In the genomic region with DNA sequence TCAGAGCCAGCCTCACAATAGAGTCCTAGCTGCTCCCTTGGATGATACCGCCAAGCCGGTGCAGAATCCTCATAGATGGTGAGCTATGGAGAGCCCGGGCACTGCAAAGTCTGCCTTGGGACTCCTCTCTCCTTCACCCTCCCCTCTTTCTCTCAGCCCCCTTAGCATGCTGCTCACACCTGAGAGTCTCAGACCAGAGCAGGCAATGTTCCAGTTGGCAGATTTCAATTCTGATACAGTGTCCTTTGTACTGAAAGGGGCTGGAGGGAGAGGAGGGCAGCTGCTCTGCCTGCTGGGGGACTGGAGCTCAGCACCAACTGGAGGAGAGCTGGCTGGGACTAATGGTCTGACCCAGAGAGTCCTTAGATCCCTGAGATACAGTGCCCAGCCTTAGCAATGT, we compare ENCODE assay signal across 28 mouse cellular contexts.
DNase-seq lines count a peak whose midpoint lies in the region; ATAC-seq and TF ChIP-seq lines count a peak whose summit lies in the region.
"Had no signal": no experiment of that assay in that cellular context is flagged by ENCODE, and none has a peak within 500 bp of the region (broad histone marks: within the 10 kb centered on the region; RNA-seq: fewer than 3 reads in every experiment).

No protein-coding gene starts in this region.

- H3K27me3 ChIP-seq in hindbrain, embryonic 13.5 days, result no peaks in the 10 kb centered on the region
- H3K27me3 ChIP-seq in hindbrain, embryonic 12.5 days, result no peaks in the 10 kb centered on the region
- H3K27me3 ChIP-seq in midbrain, embryonic 13.5 days, result no peaks in the 10 kb centered on the region
- H3K27me3 ChIP-seq in midbrain, embryonic 15.5 days (replicated peaks), result no peaks in the 10 kb centered on the region
- H3K27me3 ChIP-seq in hindbrain, postnatal 0 days (ENCODE audit: insufficient read depth, low read length), result no peaks in the 10 kb centered on the region
- H3K27me3 ChIP-seq: CH12.LX; embryonic facial prominence, embryonic 12.5 days; embryonic facial prominence, embryonic 15.5 days; forebrain, embryonic 12.5 days; forebrain, embryonic 15.5 days; heart, embryonic 12.5 days; heart, embryonic 15.5 days; Patski had no signal

- no peak for TF ChIP-seq CTCF in brain, embryonic 14.5 days (IDR thresholded peaks at IDR 0.05; ENCODE audit: borderline replicate concordance, extremely low read depth, insufficient read depth, insufficient read length)
- TF ChIP-seq CTCF in hindbrain, postnatal 0 days (IDR thresholded peaks at IDR 0.05; ENCODE audit: low read depth), result no peak

- H3K9ac ChIP-seq in hindbrain, embryonic 13.5 days, result no peak overlapping the region
- no peak overlapping the region for H3K9ac ChIP-seq in hindbrain, embryonic 12.5 days
- H3K9ac ChIP-seq in midbrain, embryonic 13.5 days (replicated peaks), result no peak overlapping the region
- H3K9ac ChIP-seq in midbrain, embryonic 15.5 days, result no peak overlapping the region
- H3K9ac ChIP-seq in hindbrain, postnatal 0 days (replicated peaks; ENCODE audit: low read length), result no peak overlapping the region
- H3K9ac ChIP-seq: embryonic facial prominence, embryonic 12.5 days; embryonic facial prominence, embryonic 15.5 days; forebrain, embryonic 12.5 days; forebrain, embryonic 15.5 days; heart, embryonic 12.5 days; heart, embryonic 15.5 days had no signal

- H3K4me3 ChIP-seq in hindbrain, embryonic 13.5 days, result no peak overlapping the region
- no peak overlapping the region for H3K4me3 ChIP-seq in hindbrain, embryonic 12.5 days
- H3K4me3 ChIP-seq in midbrain, embryonic 13.5 days (replicated peaks), result no peak overlapping the region
- H3K4me3 ChIP-seq in midbrain, embryonic 15.5 days, result no peak overlapping the region
- no peak overlapping the region for H3K4me3 ChIP-seq in hindbrain, postnatal 0 days (ENCODE audit: low read length)
- H3K4me3 ChIP-seq: embryonic facial prominence, embryonic 12.5 days; embryonic facial prominence, embryonic 15.5 days; forebrain, embryonic 12.5 days; forebrain, embryonic 15.5 days; heart, embryonic 12.5 days; heart, embryonic 15.5 days had no signal

- no peak for TF ChIP-seq POLR2A in brain, embryonic 14.5 days (IDR thresholded peaks at IDR 0.05; ENCODE audit: borderline replicate concordance, extremely low read depth, insufficient read depth, insufficient read length, poor library complexity, severe bottlenecking)

- DNase-seq in brain, embryonic 14.5 days (ENCODE audit: low read depth), result peak; percentile 59
- peak; percentile 60 for DNase-seq in hindbrain, postnatal 0 days (ENCODE audit: low spot score)
- DNase-seq: adrenal gland, postnatal 10 days; adrenal gland, postnatal 36 days; B cell, adult 2 months; cerebellum, adult 11 months; cerebellum, adult 2 months; cerebellum, adult 9-11 months; cerebellum, postnatal 25 days; gastrocnemius, postnatal 14 days; heart, adult 11 months; heart, postnatal 10 days; heart, postnatal 36 days had no signal

- no peaks in the 10 kb centered on the region for H3K36me3 ChIP-seq in hindbrain, embryonic 13.5 days
- H3K36me3 ChIP-seq in hindbrain, embryonic 12.5 days, result no peaks in the 10 kb centered on the region
- no peaks in the 10 kb centered on the region for H3K36me3 ChIP-seq in midbrain, embryonic 13.5 days
- no peaks in the 10 kb centered on the region for H3K36me3 ChIP-seq in midbrain, embryonic 15.5 days (replicated peaks)
- H3K36me3 ChIP-seq in hindbrain, postnatal 0 days (ENCODE audit: insufficient read depth, low read length), result no peaks in the 10 kb centered on the region
- H3K36me3 ChIP-seq: embryonic facial prominence, embryonic 12.5 days; embryonic facial prominence, embryonic 15.5 days; forebrain, embryonic 12.5 days; forebrain, embryonic 15.5 days; G1E; heart, embryonic 12.5 days; heart, embryonic 15.5 days had no signal

- H3K9me3 ChIP-seq in hindbrain, embryonic 13.5 days, result no peaks in the 10 kb centered on the region
- H3K9me3 ChIP-seq in hindbrain, embryonic 12.5 days (replicated peaks), result no peaks in the 10 kb centered on the region
- H3K9me3 ChIP-seq in midbrain, embryonic 13.5 days, result no peaks in the 10 kb centered on the region
- no peaks in the 10 kb centered on the region for H3K9me3 ChIP-seq in midbrain, embryonic 15.5 days
- H3K9me3 ChIP-seq in hindbrain, postnatal 0 days (ENCODE audit: low read length), result no peaks in the 10 kb centered on the region
- H3K9me3 ChIP-seq: embryonic facial prominence, embryonic 12.5 days; embryonic facial prominence, embryonic 15.5 days; forebrain, embryonic 12.5 days; forebrain, embryonic 15.5 days; heart, embryonic 12.5 days; heart, embryonic 15.5 days had no signal

- ATAC-seq in hindbrain, embryonic 13.5 days (ENCODE audit: low FRiP score), result no peak
- no peak for ATAC-seq in hindbrain, embryonic 12.5 days (ENCODE audit: low FRiP score)
- ATAC-seq in midbrain, embryonic 13.5 days, result 0 out of 2 replicates have a peak, but pooled peaks have one; percentile 45
- no peak for ATAC-seq in midbrain, embryonic 15.5 days (replicated peaks)
- peak; percentile 74; the same call in 1 of the 2 replicates for ATAC-seq in hindbrain, postnatal 0 days
- ATAC-seq in megakaryocyte, adult 5-6 weeks (ENCODE audit: poor library complexity, severe bottlenecking), result no peak
- ATAC-seq: forebrain, embryonic 15.5 days; intestine, postnatal 0 days; Patski had no signal

- H3K27ac ChIP-seq in hindbrain, embryonic 13.5 days, result 0 out of 2 replicates have a peak overlapping the region, but pooled peaks have one; percentile 18
- H3K27ac ChIP-seq in hindbrain, embryonic 12.5 days, result no peak overlapping the region
- no peak overlapping the region for H3K27ac ChIP-seq in midbrain, embryonic 13.5 days
- no peak overlapping the region for H3K27ac ChIP-seq in midbrain, embryonic 15.5 days
- H3K27ac ChIP-seq in hindbrain, postnatal 0 days, result no peak overlapping the region
- H3K27ac ChIP-seq: embryonic facial prominence, embryonic 12.5 days; embryonic facial prominence, embryonic 15.5 days; forebrain, embryonic 12.5 days; forebrain, embryonic 15.5 days; heart, embryonic 15.5 days had no signal

- 85% methylated on average over 3 of the region's 3 CpGs for WGBS in hindbrain, embryonic 13.5 days
- WGBS in hindbrain, embryonic 12.5 days, result 89% methylated on average over 3 of the region's 3 CpGs
- WGBS in midbrain, embryonic 13.5 days, result 91% methylated on average over 3 of the region's 3 CpGs
- 93% methylated on average over 3 of the region's 3 CpGs for WGBS in midbrain, embryonic 15.5 days
- 74% methylated on average over 3 of the region's 3 CpGs for WGBS in hindbrain, postnatal 0 days

- H3K4me1 ChIP-seq in hindbrain, embryonic 13.5 days (replicated peaks), result peaks cover 11% of the 10 kb centered on the region; the same call in 1 of the 2 replicates
- no peaks in the 10 kb centered on the region for H3K4me1 ChIP-seq in hindbrain, embryonic 12.5 days
- H3K4me1 ChIP-seq in midbrain, embryonic 13.5 days (replicated peaks), result 0 out of 2 replicates have a peak, but pooled peaks cover 15% of the 10 kb centered on the region
- H3K4me1 ChIP-seq in midbrain, embryonic 15.5 days, result peaks cover 15% of the 10 kb centered on the region
- H3K4me1 ChIP-seq in hindbrain, postnatal 0 days (ENCODE audit: insufficient read depth, low read length), result no peaks in the 10 kb centered on the region
- H3K4me1 ChIP-seq: embryonic facial prominence, embryonic 12.5 days; embryonic facial prominence, embryonic 15.5 days; forebrain, embryonic 12.5 days; forebrain, embryonic 15.5 days; heart, embryonic 15.5 days had no signal

- H3K4me2 ChIP-seq in hindbrain, embryonic 13.5 days, result no peak overlapping the region
- no peak overlapping the region for H3K4me2 ChIP-seq in hindbrain, embryonic 12.5 days (replicated peaks)
- no peak overlapping the region for H3K4me2 ChIP-seq in midbrain, embryonic 13.5 days (replicated peaks)
- no peak overlapping the region for H3K4me2 ChIP-seq in midbrain, embryonic 15.5 days
- H3K4me2 ChIP-seq in hindbrain, postnatal 0 days (ENCODE audit: low read depth, low read length), result no peak overlapping the region
- H3K4me2 ChIP-seq: embryonic facial prominence, embryonic 12.5 days; embryonic facial prominence, embryonic 15.5 days; forebrain, embryonic 12.5 days; forebrain, embryonic 15.5 days; heart, embryonic 12.5 days; heart, embryonic 15.5 days had no signal

Comparison
In these comparisons a context has a peak if more than half of its experiments do, and no peak if none do; other contexts are left out.
1. ATAC-seq: peak in midbrain, embryonic 13.5 days (single experiment) and hindbrain, postnatal 0 days (single experiment); none in hindbrain, embryonic 13.5 days (single experiment), hindbrain, embryonic 12.5 days (single experiment), midbrain, embryonic 15.5 days (single experiment) and megakaryocyte, adult 5-6 weeks (single experiment).